Mouse (Mus musculus) liver, adult 2 months (tissue): Measurements from ENCODE around the gene C530008M17Rik. TPM values are rescaled to one million over a fixed set of nuclear protein-coding genes. Genes with fewer than 3 reads are reported as not detected.

Experiments
- DNase-seq: peaks from one replicate; pipeline ENCODE4 v3.0.0-alpha.2; 2011; ENCODE audit warnings: low read depth, low spot score; ENCODE audit errors: extremely low read depth
- H3K27ac ChIP-seq: fragments of 200-500 bp; replicated peaks from 2 replicates; pipeline ENCODE4 v1.5.1; 2012; ENCODE audit warnings: low read depth, mild to moderate bottlenecking, control low read depth, inconsistent platforms, low read length; ENCODE audit not compliant: insufficient read depth
- H3K27me3 ChIP-seq: fragments of 200-500 bp; 2 replicates; pipeline ENCODE4 v1.6.1; 2012; ENCODE audit warnings: mild to moderate bottlenecking, moderate library complexity, low read length, inconsistent platforms; ENCODE audit not compliant: control insufficient read depth, insufficient read depth
- H3K36me3 ChIP-seq: fragments of 200-500 bp; 2 replicates; pipeline ENCODE4 v1.6.1; 2012; ENCODE audit warnings: low read length, inconsistent platforms; ENCODE audit not compliant: control insufficient read depth, insufficient read depth
- H3K4me1 ChIP-seq: fragments of 200-500 bp; 2 replicates; pipeline ENCODE4 v1.6.1; 2011; ENCODE audit warnings: low read length; ENCODE audit not compliant: control insufficient read depth, insufficient read depth
- H3K4me3 ChIP-seq: fragments of 200-500 bp; 2 replicates; pipeline ENCODE4 v1.5.1; 2011; ENCODE audit warnings: low read depth, mild to moderate bottlenecking, control low read depth, low read length, moderate library complexity; ENCODE audit not compliant: insufficient read depth
- H3K79me2 ChIP-seq: fragments of 200-500 bp; 2 replicates; pipeline ENCODE4 v1.6.1; 2012; ENCODE audit warnings: inconsistent platforms, mild to moderate bottlenecking, low read length, moderate library complexity; ENCODE audit not compliant: control insufficient read depth, insufficient read depth
- H3K9ac ChIP-seq: fragments of 200-500 bp; 2 replicates; pipeline ENCODE4 v1.6.1; 2012; ENCODE audit warnings: low read depth, mild to moderate bottlenecking, control low read depth, inconsistent platforms, low read length
- CTCF ChIP-seq: fragments of 200-500 bp; IDR thresholded peaks from 2 replicates; pipeline ENCODE4 v1.5.1; 2011; ENCODE audit warnings: low read depth, low read length, control low read depth
- POLR2A ChIP-seq: fragments of 200-500 bp; IDR thresholded peaks from 2 replicates; pipeline ENCODE4 v1.6.1; 2011; ENCODE audit warnings: low read length, control low read depth; ENCODE audit not compliant: insufficient read depth; ENCODE audit errors: extremely low read depth
- WGBS: fragments of 180-500 bp; shearing (Covaris S2); methylation state at CpG from one replicate; pipeline ENCODE4 v1.1.7; 2018; 5-methylcytosine and 5-hydroxymethylcytosine counted together
- polyA plus RNA-seq: library from polyadenylated mRNA; depleted of rRNA; stranded (reverse); fragments of >200 nt; gene quantifications from 2 replicates; pipeline ENCODE4 v1.2.3, GENCODE M21; 2012
- total RNA-seq: library from RNA; depleted of rRNA; stranded (reverse); fragments of >200 nt; gene quantifications from 2 replicates; pipeline ENCODE4 v1.2.3, GENCODE M21; 2014

Gene C530008M17Rik
- total and polyA plus RNA-seq, 2 experiments = under 0.01 to 0.02 TPM

GRCm38 (mm10) chr5:76691251-76691650 lies 34.9 kb downstream of the C530008M17Rik start:
- H3K4me1 ChIP-seq = no peaks in the 10 kb centered on the region
- WGBS = 90% methylated on average over 5 of the region's 5 CpGs

GRCm38 (mm10) chr5:76691706-76692424 lies 35.6 kb downstream of the C530008M17Rik start:
- no peak overlapping the region for H3K4me3 ChIP-seq
- H3K79me2 ChIP-seq = no peaks in the 10 kb centered on the region
- H3K9ac ChIP-seq = no peak overlapping the region
- TF ChIP-seq POLR2A = no peak
- no peak for TF ChIP-seq CTCF
- H3K27me3 ChIP-seq = no peaks in the 10 kb centered on the region
- no peaks in the 10 kb centered on the region for H3K4me1 ChIP-seq
- no peaks in the 10 kb centered on the region for H3K36me3 ChIP-seq
- no peak overlapping the region for H3K27ac ChIP-seq
- DNase-seq = no peak
- WGBS = 86% methylated on average over 12 of the region's 12 CpGs

More at GRCm38 (mm10) chr5:76691251-76691650, 34.9 kb downstream of the C530008M17Rik start:
- no peaks in the 10 kb centered on the region for H3K27me3 ChIP-seq
- no peak for TF ChIP-seq POLR2A
- no peak for TF ChIP-seq CTCF
- no peak overlapping the region for H3K9ac ChIP-seq
- no peaks in the 10 kb centered on the region for H3K36me3 ChIP-seq
- no peaks in the 10 kb centered on the region for H3K79me2 ChIP-seq
- H3K4me3 ChIP-seq = no peak overlapping the region
- DNase-seq = no peak
- no peak overlapping the region for H3K27ac ChIP-seq

GRCm38 (mm10) chr5:76697536-76697935 lies 41.2 kb downstream of the C530008M17Rik start:
- H3K27me3 ChIP-seq = no peaks in the 10 kb centered on the region
- H3K9ac ChIP-seq = no peak overlapping the region
- TF ChIP-seq POLR2A = no peak
- no peak for TF ChIP-seq CTCF
- H3K36me3 ChIP-seq = no peaks in the 10 kb centered on the region
- no peak overlapping the region for H3K27ac ChIP-seq
- no peak overlapping the region for H3K4me3 ChIP-seq
- H3K79me2 ChIP-seq = no peaks in the 10 kb centered on the region
- DNase-seq = no peak
- no peaks in the 10 kb centered on the region for H3K4me1 ChIP-seq
- WGBS = 88% methylated on average over 7 of the region's 7 CpGs

GRCm38 (mm10) chr5:76698187-76698586 lies 41.9 kb downstream of the C530008M17Rik start:
- Histone ChIP-seq H3K79me2 (no peaks in the 10 kb centered on the region), H3K27ac (no peak overlapping the region), H3K36me3 (no peaks in the 10 kb centered on the region), H3K9ac (no peak overlapping the region), H3K4me3 (no peak overlapping the region), H3K4me1 (no peaks in the 10 kb centered on the region), H3K27me3 (no peaks in the 10 kb centered on the region)
- WGBS = 40% methylated on average over 2 of the region's 2 CpGs
- TF ChIP-seq POLR2A (no peak), CTCF (no peak)
- DNase-seq = no peak

GRCm38 (mm10) chr5:76701127-76701853 lies 45.0 kb downstream of the C530008M17Rik start:
- 89% methylated on average over 13 of the region's 13 CpGs for WGBS
- Histone ChIP-seq H3K4me1 (no peaks in the 10 kb centered on the region), H3K9ac (no peak overlapping the region), H3K79me2 (no peaks in the 10 kb centered on the region), H3K4me3 (no peak overlapping the region), H3K36me3 (no peaks in the 10 kb centered on the region), H3K27me3 (no peaks in the 10 kb centered on the region), H3K27ac (no peak overlapping the region)
- no peak for DNase-seq
- no peak for TF ChIP-seq POLR2A
- TF ChIP-seq CTCF = no peak

GRCm38 (mm10) chr5:76702104-76702503 lies 45.8 kb downstream of the C530008M17Rik start:
- Histone ChIP-seq H3K27ac (no peak overlapping the region), H3K4me1 (no peaks in the 10 kb centered on the region), H3K79me2 (no peaks in the 10 kb centered on the region), H3K9ac (no peak overlapping the region), H3K36me3 (no peaks in the 10 kb centered on the region), H3K4me3 (no peak overlapping the region), H3K27me3 (no peaks in the 10 kb centered on the region)
- WGBS = 69% methylated on average over 9 of the region's 9 CpGs
- TF ChIP-seq CTCF = no peak
- TF ChIP-seq POLR2A = no peak
- no peak for DNase-seq
